Mouse (Mus musculus): ENCODE data around the gene Rabl3. TPM values are rescaled to one million over a fixed set of nuclear protein-coding genes. Genes with fewer than 3 reads are reported as not detected.

The Rabl3 gene
- total and polyA plus RNA-seq, 3 experiments: 7.3 to 13.5 TPM; not detected in 1

GRCm38 (mm10) chr16:37591551-37591950 lies 51.9 kb downstream of the Rabl3 start (continued):
- TF ChIP-seq MYC (IDR thresholded peaks at IDR 0.05; ENCODE audit: low read depth, low read length) (no peak), RAD21 (IDR thresholded peaks at IDR 0.05; ENCODE audit: low read depth, low read length) (no peak), MAZ (IDR thresholded peaks at IDR 0.05; ENCODE audit: low read depth, low read length) (no peak)

- no peaks in the 10 kb centered on the region for H3K9me3 ChIP-seq (replicated peaks; ENCODE audit: insufficient read depth, low read length)
- no peak for TF ChIP-seq MYC (IDR thresholded peaks at IDR 0.05; ENCODE audit: low read depth, low read length)
- TF ChIP-seq NELFE (IDR thresholded peaks at IDR 0.05; ENCODE audit: low read depth, low read length): no peak
- TF ChIP-seq GABPA (IDR thresholded peaks at IDR 0.05; ENCODE audit: low read depth, low read length): no peak
- no peak for TF ChIP-seq MXI1 (IDR thresholded peaks at IDR 0.05; ENCODE audit: low read depth, low read length)
- no peak for TF ChIP-seq ETS1 (IDR thresholded peaks at IDR 0.05; ENCODE audit: low read depth, low read length)
- TF ChIP-seq SIN3A (IDR thresholded peaks at IDR 0.05; ENCODE audit: low read length): no peak
- TF ChIP-seq NRF1 (IDR thresholded peaks at IDR 0.05; ENCODE audit: insufficient read depth, low read depth, low read length, poor library complexity, severe bottlenecking): no peak
- TF ChIP-seq POLR2AphosphoS5 (IDR thresholded peaks at IDR 0.05; ENCODE audit: borderline replicate concordance, low read depth, low read length): no peak
- TF ChIP-seq E2F4 (IDR thresholded peaks at IDR 0.05; ENCODE audit: borderline replicate concordance, low read depth, low read length): no peak
- no peak for TF ChIP-seq JUND (IDR thresholded peaks at IDR 0.05; ENCODE audit: low read depth, low read length)
- TF ChIP-seq RCOR1 (IDR thresholded peaks at IDR 0.05; ENCODE audit: low read depth, low read length): no peak
- TF ChIP-seq UBTF (IDR thresholded peaks at IDR 0.05; ENCODE audit: borderline replicate concordance, insufficient read depth, low read depth, low read length): no peak
- DNase-seq (ENCODE audit: low read depth, low spot score): peak; percentile 12
- H3K9ac ChIP-seq (ENCODE audit: control insufficient read depth, low read depth, low read length, poor library complexity, severe bottlenecking): no peak overlapping the region
- no peaks in the 10 kb centered on the region for H3K79me2 ChIP-seq (ENCODE audit: control insufficient read depth, insufficient read depth, low read length, poor library complexity)
- H3K27me3 ChIP-seq (ENCODE audit: control insufficient read depth in 1 of 2, insufficient read depth in 2 of 2, low read length in 2 of 2): peaks cover 0 to 2% of the 10 kb centered on the region in 2 experiments; a peak in 1 of 4 replicates
- no peak overlapping the region for H3K27ac ChIP-seq (ENCODE audit: control insufficient read depth, low read depth, low read length)
- peak overlapping the region in 1 of 2 experiments; percentile 11; a peak in 1 of 4 replicates for H3K4me3 ChIP-seq (ENCODE audit: control insufficient read depth in 1 of 2, insufficient read depth in 1 of 2, low read depth in 2 of 2, low read length in 2 of 2)
- no peaks in the 10 kb centered on the region for H3K36me3 ChIP-seq (ENCODE audit: control insufficient read depth in 1 of 2, insufficient read depth in 2 of 2, low read length in 2 of 2)
- no peaks in the 10 kb centered on the region for H3K4me1 ChIP-seq (ENCODE audit: control insufficient read depth in 1 of 2, insufficient read depth in 2 of 2, low read length in 2 of 2)
These were observed 57.7 kb downstream of the Rabl3 start for GRCm38 (mm10) chr16:37597412-37597811.

- Histone ChIP-seq H3K4me3 (ENCODE audit: control insufficient read depth in 1 of 2, insufficient read depth in 1 of 2, low read depth in 2 of 2, low read length in 2 of 2) (no peak overlapping the region), H3K36me3 (ENCODE audit: control insufficient read depth in 1 of 2, insufficient read depth in 2 of 2, low read length in 2 of 2) (no peaks in the 10 kb centered on the region), H3K4me1 (ENCODE audit: control insufficient read depth in 1 of 2, insufficient read depth in 2 of 2, low read length in 2 of 2) (no peaks in the 10 kb centered on the region), H3K79me2 (ENCODE audit: control insufficient read depth, insufficient read depth, low read length, poor library complexity) (no peaks in the 10 kb centered on the region), H3K27me3 (ENCODE audit: control insufficient read depth in 1 of 2, insufficient read depth in 2 of 2, low read length in 2 of 2) (peaks cover 0 to 5% of the 10 kb centered on the region in 2 experiments; a peak in 2 of 4 replicates), H3K9me3 (replicated peaks; ENCODE audit: insufficient read depth, low read length) (no peaks in the 10 kb centered on the region), H3K27ac (ENCODE audit: control insufficient read depth, low read depth, low read length) (no peak overlapping the region), H3K9ac (ENCODE audit: control insufficient read depth, low read depth, low read length, poor library complexity, severe bottlenecking) (no peak overlapping the region)
- no peak for TF ChIP-seq TCF12 (IDR thresholded peaks at IDR 0.05; ENCODE audit: low read depth, low read length)
- no peak for TF ChIP-seq NRF1 (IDR thresholded peaks at IDR 0.05; ENCODE audit: insufficient read depth, low read depth, low read length, poor library complexity, severe bottlenecking)
- no peak for TF ChIP-seq MAFK (IDR thresholded peaks at IDR 0.05; ENCODE audit: borderline replicate concordance, low read depth, low read length)
- TF ChIP-seq ETS1 (IDR thresholded peaks at IDR 0.05; ENCODE audit: low read depth, low read length): no peak
- TF ChIP-seq NELFE (IDR thresholded peaks at IDR 0.05; ENCODE audit: low read depth, low read length): no peak
- TF ChIP-seq USF2 (IDR thresholded peaks at IDR 0.05; ENCODE audit: borderline replicate concordance in 1 of 2, insufficient read depth in 1 of 2, low read depth in 1 of 2, low read length in 2 of 2): no peak
- TF ChIP-seq ZKSCAN1 (IDR thresholded peaks at IDR 0.05; ENCODE audit: low read depth, low read length): no peak
- no peak for TF ChIP-seq RCOR1 (IDR thresholded peaks at IDR 0.05; ENCODE audit: low read depth, low read length)
- no peak for DNase-seq (ENCODE audit: low read depth, low spot score)
These were observed 58.8 kb downstream of the Rabl3 start for GRCm38 (mm10) chr16:37598463-37598862.

Data from MEL (cell line).